Mouse (Mus musculus): ENCODE measurements at regions not wholly inside any gene's neighbourhood (a gene's known extent, or its start where the extent isn't known, plus 50 kb on each side); places are given as distances from the start of the nearest gene placed in this dataset.
"Not testable (repeated sequence)": the region's sequence is repeated elsewhere in the genome, so short reads cannot be mapped to it uniquely, and the experiment has no call there.

- not testable (repeated sequence) for H3K79me2 ChIP-seq (ENCODE audit: control insufficient read depth, insufficient read depth, low read length, poor library complexity); H3K36me3 ChIP-seq (ENCODE audit: control insufficient read depth in 1 of 2, insufficient read depth in 2 of 2, low read length in 2 of 2); H3K4me3 ChIP-seq (ENCODE audit: control insufficient read depth in 1 of 2, insufficient read depth in 1 of 2, low read depth in 2 of 2, low read length in 2 of 2); H3K4me1 ChIP-seq (ENCODE audit: control insufficient read depth in 1 of 2, insufficient read depth in 2 of 2, low read length in 2 of 2); H3K9me3 ChIP-seq (replicated peaks; ENCODE audit: insufficient read depth, low read length); H3K27ac ChIP-seq (ENCODE audit: control insufficient read depth, low read depth, low read length); DNase-seq (ENCODE audit: low read depth, low spot score); H3K27me3 ChIP-seq (ENCODE audit: control insufficient read depth in 1 of 2, insufficient read depth in 2 of 2, low read length in 2 of 2); H3K9ac ChIP-seq (ENCODE audit: control insufficient read depth, low read depth, low read length, poor library complexity, severe bottlenecking)
Observed at GRCm38 (mm10) chr12:115622564-115623233, 424.8 kb upstream of the Zfp386 start.

- Histone ChIP-seq H3K4me3 (ENCODE audit: control insufficient read depth in 1 of 2, insufficient read depth in 1 of 2, low read depth in 2 of 2, low read length in 2 of 2) (no peak overlapping the region), H3K9ac (ENCODE audit: control insufficient read depth, low read depth, low read length, poor library complexity, severe bottlenecking) (no peak overlapping the region), H3K36me3 (ENCODE audit: control insufficient read depth in 1 of 2, insufficient read depth in 2 of 2, low read length in 2 of 2) (no peaks in the 10 kb centered on the region), H3K27ac (ENCODE audit: control insufficient read depth, low read depth, low read length) (no peak overlapping the region), H3K4me1 (ENCODE audit: control insufficient read depth in 1 of 2, insufficient read depth in 2 of 2, low read length in 2 of 2) (no peaks in the 10 kb centered on the region), H3K79me2 (ENCODE audit: control insufficient read depth, insufficient read depth, low read length, poor library complexity) (no peaks in the 10 kb centered on the region), H3K27me3 (ENCODE audit: control insufficient read depth in 1 of 2, insufficient read depth in 2 of 2, low read length in 2 of 2) (no peaks in the 10 kb centered on the region), H3K9me3 (replicated peaks; ENCODE audit: insufficient read depth, low read length) (no peaks in the 10 kb centered on the region)
- no peak for DNase-seq (ENCODE audit: low read depth, low spot score)
- TF ChIP-seq EP300 (IDR thresholded peaks at IDR 0.05; ENCODE audit: low read depth in 1 of 2, low read length in 2 of 2) = no peak
- no peak for TF ChIP-seq MXI1 (IDR thresholded peaks at IDR 0.05; ENCODE audit: low read depth, low read length)
- TF ChIP-seq HCFC1 (IDR thresholded peaks at IDR 0.05; ENCODE audit: low read depth, low read length) = no peak
- TF ChIP-seq ZMIZ1 (IDR thresholded peaks at IDR 0.05; ENCODE audit: low read depth, low read length) = no peak
- TF ChIP-seq NRF1 (IDR thresholded peaks at IDR 0.05; ENCODE audit: insufficient read depth, low read depth, low read length, poor library complexity, severe bottlenecking) = no peak
- TF ChIP-seq POLR2AphosphoS5 (IDR thresholded peaks at IDR 0.05; ENCODE audit: borderline replicate concordance, low read depth, low read length) = no peak
- no peak for TF ChIP-seq MYB (IDR thresholded peaks at IDR 0.05; ENCODE audit: low read depth, low read length)
- no peak for TF ChIP-seq UBTF (IDR thresholded peaks at IDR 0.05; ENCODE audit: borderline replicate concordance, insufficient read depth, low read depth, low read length)
- no peak for TF ChIP-seq ZKSCAN1 (IDR thresholded peaks at IDR 0.05; ENCODE audit: low read depth, low read length)
- no peak for TF ChIP-seq TAL1 (IDR thresholded peaks at IDR 0.05; ENCODE audit: low read length)
- no peak for TF ChIP-seq USF2 (IDR thresholded peaks at IDR 0.05; ENCODE audit: borderline replicate concordance in 1 of 2, insufficient read depth in 1 of 2, low read depth in 1 of 2, low read length in 2 of 2)
- TF ChIP-seq NELFE (IDR thresholded peaks at IDR 0.05; ENCODE audit: low read depth, low read length) = no peak
- no peak for TF ChIP-seq GATA1 (IDR thresholded peaks at IDR 0.05; ENCODE audit: low read depth, low read length)
- TF ChIP-seq SMC3 (IDR thresholded peaks at IDR 0.05; ENCODE audit: low read depth, low read length) = no peak
- TF ChIP-seq RAD21 (IDR thresholded peaks at IDR 0.05; ENCODE audit: low read depth, low read length) = no peak
Observed at GRCm38 (mm10) chr12:115624221-115624620, 423.3 kb upstream of the Zfp386 start.

Data from MEL (cell line).